Mouse (Mus musculus) adrenal gland, postnatal 10 days (tissue): ENCODE results near the gene L2hgdh. TPM values are rescaled to one million over a fixed set of nuclear protein-coding genes. Genes with fewer than 3 reads are reported as not detected.
"Not testable (repeated sequence)": the region's sequence is repeated elsewhere in the genome, so short reads cannot be mapped to it uniquely, and the experiment has no call there.

Source experiments
- DNase-seq: peaks from one replicate; pipeline ENCODE4 v3.0.0; 2021; ENCODE audit warnings: mixed read lengths
- microRNA-seq: library from miRNA; unstranded; fragments of <30 nt; microRNA quantifications from one replicate; pipeline ENCODE4 v1.2.0, GENCODE M21; 2021
- total RNA-seq, 2 experiments: library from RNA; stranded (reverse); gene quantifications; 2 replicates each; pipeline ENCODE4 v1.2.3; 2021

The L2hgdh gene
- total RNA-seq, 2 experiments from 2014 or later: 27.9 to 31.7 TPM

- DNase-seq: no peak
Measured at GRCm38 (mm10) chr12:69674176-69674575, 50.5 kb downstream of the L2hgdh start.

- no peak for DNase-seq
Measured at GRCm38 (mm10) chr12:69666721-69667120, 58.0 kb downstream of the L2hgdh start.

GRCm38 (mm10) chr12:69661658-69662057, 63.0 kb downstream of the L2hgdh start:
- DNase-seq: no peak

- not testable (repeated sequence) for DNase-seq
Measured at GRCm38 (mm10) chr12:69653973-69654372, 70.7 kb downstream of the L2hgdh start.

- no peak for DNase-seq
Measured at GRCm38 (mm10) chr12:69649511-69649910, 75.2 kb downstream of the L2hgdh start.

- DNase-seq: no peak
Measured at GRCm38 (mm10) chr12:69645821-69646616, 78.7 kb downstream of the L2hgdh start.

GRCm38 (mm10) chr12:69644877-69645276, 79.8 kb downstream of the L2hgdh start:
- DNase-seq: peak; percentile 30

- DNase-seq: no peak
Measured at GRCm38 (mm10) chr12:69642877-69643276, 81.8 kb downstream of the L2hgdh start.

Small RNAs within 50 kb of the gene (microRNA-seq; reads per million reads assigned to microRNA genes)
- not detected for gene Mir681

Other genes starting within 250 kb of the L2hgdh start
- gene Vcpkmt, start 141.8 kb downstream of the L2hgdh start, total RNA-seq: 10 to 100 TPM; 10.7 to 10.8 TPM
- 10 to 100 TPM; 36.6 to 40.0 TPM for gene Sos2, start 43.0 kb downstream of the L2hgdh start, total RNA-seq
- gene Atp5s, start 77 bp upstream of the L2hgdh start, total RNA-seq: 10 to 100 TPM; 16.0 to 21.1 TPM
- gene Cdkl1, start 66.4 kb upstream of the L2hgdh start, total RNA-seq: 1 to 10 TPM; 3.3 to 4.3 TPM
- gene Atl1, start 167.7 kb upstream of the L2hgdh start, total RNA-seq: 10 to 100 TPM in 1 of 2 experiments, 1 to 10 TPM in 1; 8.8 to 14.3 TPM
- 10 to 100 TPM; 31.3 to 39.8 TPM for gene Map4k5, start 168.3 kb upstream of the L2hgdh start, total RNA-seq